Mouse (Mus musculus): ENCODE measurements at regions not wholly inside any gene's neighbourhood (a gene's known extent, or its start where the extent isn't known, plus 50 kb on each side); places are given as distances from the start of the nearest gene placed in this dataset.

DNA sequence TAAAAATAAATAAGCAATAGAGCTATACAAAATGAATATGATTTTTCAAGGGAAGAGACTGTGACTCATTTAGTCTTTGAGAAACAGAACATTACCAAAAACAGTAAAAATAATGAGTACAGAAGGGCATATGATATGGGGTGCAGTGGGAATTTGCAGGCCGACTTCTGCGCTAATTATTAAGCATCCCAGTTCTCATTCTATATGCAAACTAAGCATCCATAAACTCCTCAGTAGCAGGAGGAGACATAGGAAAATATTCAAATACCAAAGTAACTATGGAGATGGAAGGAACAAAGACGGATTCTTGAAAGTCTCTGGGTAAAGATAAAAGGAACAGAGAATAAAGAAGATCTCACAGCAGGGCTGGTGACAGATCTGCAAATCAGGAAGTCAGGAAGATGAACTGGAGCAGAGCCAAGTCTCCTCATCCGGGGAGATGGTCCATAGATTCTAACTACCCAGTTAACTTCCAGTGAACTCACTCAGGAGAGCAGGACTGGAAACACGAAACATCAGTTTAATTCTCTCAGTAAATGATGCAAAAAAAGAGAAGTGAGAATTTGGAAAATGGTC lies 52.0 kb upstream of the Pkn2 start:
- ATAC-seq (ENCODE audit: insufficient number of reproducible peaks, low FRiP score, low TSS enrichment), result no peak
